Mouse (Mus musculus) spleen, postnatal 14 days (tissue): ENCODE results near the gene Tex19.2.
"Not testable (repeated sequence)": the region's sequence is repeated elsewhere in the genome, so short reads cannot be mapped to it uniquely, and the experiment has no call there.

ENCODE experiments used
- DNase-seq, 2 experiments: peaks; one replicate each; pipeline ENCODE4 v3.0.0; 2021 to 2022; ENCODE audit warnings: low spot score in 2 of 2

Gene Tex19.2

DNA sequence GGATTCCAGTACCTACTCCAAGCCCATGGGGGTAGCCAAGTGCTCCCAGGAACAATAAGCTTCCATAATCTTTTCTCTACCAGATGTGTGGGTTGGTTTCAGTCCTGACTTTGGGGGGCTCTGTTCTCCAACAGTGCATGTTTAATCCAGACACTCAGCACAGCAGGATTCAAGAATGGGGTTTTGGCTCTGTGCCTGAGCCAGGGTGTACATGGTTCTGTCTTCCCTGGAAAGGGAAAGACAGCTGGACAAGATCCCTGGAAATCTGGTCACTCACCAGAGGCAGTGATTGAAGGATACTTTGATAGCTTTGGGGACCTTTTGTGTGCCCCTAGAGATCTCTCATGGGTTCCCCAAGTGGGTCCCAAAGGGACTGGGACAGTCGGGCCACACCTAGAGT, 6.9 kb downstream of the Tex19.2 start:
- no peak for DNase-seq

DNA sequence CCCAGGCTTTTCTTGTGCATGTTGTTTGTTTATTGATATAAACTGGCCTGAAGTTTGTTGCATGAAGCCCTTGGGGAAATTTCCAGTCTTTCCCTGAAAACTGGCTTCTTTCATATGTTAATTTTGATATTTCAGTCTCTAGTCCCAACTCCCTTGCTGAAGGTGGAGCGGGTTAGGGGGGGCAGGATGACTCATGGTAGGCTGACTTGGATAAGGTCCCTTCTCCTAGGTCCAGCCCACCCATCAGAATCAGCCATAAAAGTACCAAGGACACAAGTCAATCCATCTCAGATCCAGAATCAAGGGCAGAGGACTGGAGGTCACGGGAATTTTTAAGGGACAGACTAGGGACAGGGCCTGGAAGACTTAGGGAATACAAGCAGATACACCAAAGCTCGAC, 7.4 kb downstream of the Tex19.2 start:
- DNase-seq = no peak

DNA sequence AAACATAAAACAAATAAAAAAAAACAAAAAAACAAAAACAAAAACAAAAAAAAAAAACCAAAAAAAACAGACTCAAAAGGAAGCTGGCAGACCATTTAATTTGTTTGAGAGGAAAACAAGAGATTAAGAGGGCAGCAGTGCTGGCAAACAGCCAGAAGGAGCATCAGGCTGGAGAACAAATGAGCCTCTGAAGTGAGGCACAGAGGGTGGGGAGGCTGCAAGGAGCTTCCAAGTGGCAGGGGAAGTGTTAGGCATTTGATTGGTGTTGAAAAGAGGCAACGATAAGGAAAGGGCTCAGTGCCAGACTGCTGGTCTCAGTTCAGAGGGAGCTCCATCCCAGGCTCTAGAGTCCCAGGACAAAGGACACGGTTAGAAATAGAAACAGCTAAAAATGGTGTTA, 8.5 kb downstream of the Tex19.2 start:
- no peak for DNase-seq

DNA sequence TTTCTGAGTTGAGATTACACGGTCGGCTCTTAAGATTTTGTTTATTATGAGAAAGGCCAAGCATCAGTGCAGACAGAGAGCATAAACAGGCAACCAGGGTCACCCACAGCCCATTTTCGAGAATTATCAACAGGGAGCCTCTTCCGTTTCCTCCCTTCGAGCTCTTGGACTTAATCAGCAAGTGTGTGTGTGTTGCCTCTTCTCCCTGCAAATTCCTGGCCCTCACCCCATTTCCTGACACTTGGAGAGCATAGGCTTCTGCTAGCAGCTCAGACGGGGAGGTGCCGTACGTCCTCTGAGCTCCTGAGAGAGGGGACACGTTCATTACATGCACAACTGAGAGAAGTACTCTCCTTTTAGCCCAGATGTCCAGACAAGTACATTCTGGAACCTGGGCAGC, 10.4 kb downstream of the Tex19.2 start:
- no peak for DNase-seq

DNA sequence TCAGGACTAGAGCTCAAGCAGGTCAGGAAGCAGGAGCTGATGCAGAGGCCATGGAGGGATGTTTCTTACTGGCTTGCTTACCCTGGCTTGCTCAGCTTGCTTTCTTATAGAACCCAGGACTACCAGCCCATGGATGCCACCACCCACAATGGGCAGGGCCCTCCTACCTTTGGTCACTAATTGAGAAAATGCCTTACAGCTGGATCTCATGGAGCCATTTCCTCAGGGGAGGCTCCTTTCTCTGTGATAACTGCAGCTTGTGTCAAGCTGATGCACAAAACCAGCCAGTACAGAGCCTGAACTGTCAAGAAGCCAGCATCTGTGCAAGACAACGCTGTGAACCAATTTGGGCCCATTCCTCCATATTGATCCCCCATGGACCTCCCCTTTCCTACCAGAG, 11.2 kb downstream of the Tex19.2 start:
- DNase-seq = not testable (repeated sequence)

DNA sequence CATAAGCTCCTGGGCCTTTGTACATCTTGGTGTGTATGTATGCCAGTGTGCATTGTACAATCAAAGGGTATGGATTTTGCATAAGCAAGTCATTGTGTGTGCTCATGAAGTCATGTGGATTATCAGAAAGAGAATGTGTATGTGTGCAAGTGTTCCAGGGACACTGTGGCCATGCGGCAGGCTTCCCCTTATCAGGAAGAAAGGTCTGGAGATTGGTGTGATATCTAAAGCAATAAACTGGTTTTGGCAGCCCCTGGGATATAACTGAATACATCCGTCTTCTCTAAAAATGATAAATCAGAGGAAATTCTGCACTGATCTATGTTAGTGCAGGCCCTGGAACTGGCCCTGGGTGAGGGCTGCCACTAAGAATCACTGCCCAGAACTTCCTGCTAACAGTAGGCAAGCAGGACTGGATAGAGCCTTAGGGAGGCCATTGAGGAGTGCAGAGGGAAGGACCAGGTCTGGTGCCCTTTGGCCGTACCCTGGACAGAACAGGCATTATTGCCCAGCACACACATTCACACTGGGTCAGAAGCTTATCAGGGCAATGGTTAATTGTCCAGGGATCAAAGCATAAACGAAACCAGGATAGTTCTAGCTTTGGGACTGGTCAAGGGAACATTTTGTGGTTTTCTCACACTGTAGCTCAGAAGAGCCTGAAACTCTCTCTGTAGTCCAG, 17.2 kb downstream of the Tex19.2 start:
- no peak for DNase-seq

DNA sequence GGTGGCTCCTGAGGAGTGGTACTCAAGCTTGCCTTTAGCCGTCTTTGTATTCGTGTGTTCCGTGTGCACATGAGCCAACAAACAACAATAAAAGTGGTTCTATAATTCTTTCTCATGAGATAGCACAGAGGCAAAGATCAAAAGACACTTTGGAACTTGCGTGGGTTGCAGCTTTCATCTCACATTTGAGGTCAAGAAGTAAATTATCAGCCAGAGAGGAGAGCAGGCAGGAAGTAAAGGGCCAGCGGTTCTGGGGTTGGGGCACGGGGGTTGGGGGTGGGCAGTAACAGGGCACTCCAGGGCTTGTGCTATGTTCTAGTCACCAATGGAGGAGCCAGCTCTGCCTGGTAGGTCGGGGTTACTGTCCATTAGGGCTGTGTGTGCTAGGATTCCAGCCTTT, 17.8 kb downstream of the Tex19.2 start:
- DNase-seq = no peak

DNA sequence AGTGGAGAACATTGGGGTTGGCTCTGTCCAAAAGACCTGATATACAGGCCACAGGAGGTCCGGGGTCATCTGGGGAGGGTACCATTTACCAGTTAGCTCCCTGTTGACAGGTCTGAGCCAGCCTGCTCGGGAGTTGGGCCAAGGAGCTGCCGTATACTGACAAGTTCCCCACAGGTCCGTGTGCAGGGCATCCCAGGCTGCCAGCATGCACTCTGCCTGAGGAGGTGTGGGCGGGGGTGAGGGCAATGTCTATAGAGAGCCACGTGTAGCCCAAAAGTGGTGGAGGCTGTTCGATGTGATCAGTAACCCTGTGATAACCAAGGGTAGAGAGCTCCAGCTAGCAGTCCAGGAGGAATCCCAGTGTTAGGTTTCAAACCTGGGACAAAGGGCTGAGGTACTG, 18.7 kb downstream of the Tex19.2 start:
- no peak for DNase-seq

DNA sequence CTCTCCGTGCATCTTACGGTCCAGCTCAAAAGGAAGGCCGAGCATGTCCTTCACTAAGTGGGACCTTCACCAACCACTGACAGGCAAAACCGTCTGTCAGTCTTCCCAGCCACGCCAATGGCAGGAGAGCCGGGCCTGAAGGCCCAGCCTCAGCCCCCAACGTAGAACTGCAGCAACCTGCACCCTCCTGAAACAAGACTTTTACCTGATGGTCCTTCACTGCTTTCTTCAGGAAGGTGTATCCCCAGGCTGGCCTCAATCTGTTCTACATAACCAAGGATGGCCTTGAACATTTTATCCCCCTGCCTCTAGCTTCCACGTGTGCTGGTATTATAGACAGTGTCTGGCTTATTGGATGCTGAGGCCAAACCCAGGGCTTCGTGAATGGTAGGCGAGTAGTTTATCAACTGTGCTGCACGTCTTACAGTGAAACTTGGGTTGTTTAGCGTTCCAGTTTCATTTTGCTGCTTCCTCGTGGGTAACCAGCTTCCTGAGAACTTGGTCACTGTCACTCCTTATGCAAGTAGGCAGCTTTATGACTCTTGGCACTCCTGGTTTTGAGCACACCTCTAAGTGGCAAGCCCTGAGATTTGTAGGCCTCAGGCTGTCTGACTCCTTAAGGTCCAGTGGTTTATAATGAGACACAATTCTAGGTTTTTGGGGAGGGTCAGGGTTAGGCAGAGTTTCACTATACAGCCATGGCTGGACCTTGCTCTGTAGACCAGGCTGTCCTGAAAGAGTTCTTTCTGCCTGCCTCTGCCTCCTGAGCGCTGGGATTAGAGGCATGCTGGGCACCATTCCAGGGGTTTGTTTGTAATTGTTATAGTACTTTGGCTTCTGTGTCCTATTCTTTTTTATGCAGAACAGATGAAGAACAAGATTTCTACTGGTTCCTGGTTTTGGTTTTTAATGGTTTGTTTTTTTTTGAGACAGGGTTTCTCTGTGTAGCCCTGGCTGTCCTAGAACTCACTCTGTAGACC, 25.6 kb downstream of the Tex19.2 start:
- DNase-seq = no peak

DNA sequence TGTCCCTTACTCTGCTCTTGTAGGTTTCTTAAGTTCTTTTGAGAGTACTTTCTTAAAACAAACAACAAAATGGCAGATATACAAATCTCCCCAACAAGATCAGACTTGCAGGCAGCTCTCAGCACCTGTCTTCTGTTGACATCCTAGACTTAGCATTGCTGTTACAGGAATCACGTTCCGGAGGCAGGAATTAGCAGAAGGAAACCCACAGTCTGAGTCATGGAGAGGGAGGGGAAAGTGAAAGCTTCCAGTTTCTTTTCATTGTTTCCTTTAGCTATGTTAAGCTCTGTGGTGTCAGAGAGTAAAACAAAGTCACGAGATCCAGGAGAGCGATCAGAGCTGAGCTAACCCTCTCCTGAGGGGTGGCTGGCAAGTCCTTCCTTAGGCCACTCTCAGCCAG, 27.5 kb downstream of the Tex19.2 start:
- DNase-seq = no peak

DNA sequence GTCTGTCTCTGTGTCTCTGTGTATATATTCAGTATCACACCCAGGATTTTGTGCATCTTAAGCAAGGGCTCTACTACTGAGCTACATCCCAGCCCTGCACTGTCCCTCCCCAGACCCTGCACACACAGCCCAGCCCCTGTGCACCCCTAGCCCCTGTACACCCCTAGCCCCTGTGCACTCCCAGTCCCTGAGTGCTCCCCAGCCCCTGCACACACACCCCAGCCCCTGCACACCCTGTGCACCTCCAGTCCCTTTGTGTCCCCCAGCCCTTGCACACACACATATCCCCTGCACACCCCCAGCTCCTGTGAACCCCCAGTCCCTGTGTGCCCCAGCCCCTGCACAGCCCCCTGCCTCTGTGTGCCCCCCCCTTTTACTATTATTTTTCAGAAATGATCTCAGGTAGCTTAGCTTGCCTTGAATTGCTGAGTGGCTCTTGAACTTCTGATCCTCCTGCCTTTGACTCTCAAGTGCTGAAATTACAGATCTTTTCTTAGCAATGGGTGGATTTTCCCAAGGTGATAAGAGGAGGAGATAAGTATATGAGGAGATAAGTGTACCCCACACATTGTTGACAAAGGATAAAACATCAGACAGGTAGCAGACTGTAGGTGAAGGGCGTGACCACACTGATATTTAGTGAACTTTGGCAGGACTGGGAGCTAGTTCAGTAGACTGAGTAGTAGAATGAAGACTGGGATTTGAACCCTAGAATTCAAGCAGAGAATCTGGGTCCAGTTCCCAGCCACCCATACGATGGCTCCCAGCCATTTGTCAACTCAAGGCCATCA, 28.5 kb downstream of the Tex19.2 start:
- DNase-seq = no peak

DNA sequence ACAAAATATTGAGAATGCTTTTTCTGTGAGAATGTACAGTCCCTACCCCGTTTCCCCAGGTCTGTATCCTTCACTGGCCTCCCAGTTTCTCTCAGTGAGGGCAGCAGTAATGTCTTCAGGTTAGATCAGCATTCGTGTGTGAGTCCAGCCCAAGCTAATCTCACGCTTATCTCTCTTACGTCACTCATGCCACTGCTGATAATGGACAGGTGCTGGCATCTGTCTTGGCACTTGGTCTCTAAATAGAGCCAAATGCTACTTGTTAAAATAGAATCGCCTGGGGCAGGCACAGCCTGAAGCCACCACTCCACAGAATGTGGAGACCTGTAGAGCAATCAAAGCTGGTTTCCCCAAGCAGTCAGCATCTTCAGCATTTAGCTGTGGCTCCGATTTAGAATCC, 29.5 kb downstream of the Tex19.2 start:
- DNase-seq = no peak

DNA sequence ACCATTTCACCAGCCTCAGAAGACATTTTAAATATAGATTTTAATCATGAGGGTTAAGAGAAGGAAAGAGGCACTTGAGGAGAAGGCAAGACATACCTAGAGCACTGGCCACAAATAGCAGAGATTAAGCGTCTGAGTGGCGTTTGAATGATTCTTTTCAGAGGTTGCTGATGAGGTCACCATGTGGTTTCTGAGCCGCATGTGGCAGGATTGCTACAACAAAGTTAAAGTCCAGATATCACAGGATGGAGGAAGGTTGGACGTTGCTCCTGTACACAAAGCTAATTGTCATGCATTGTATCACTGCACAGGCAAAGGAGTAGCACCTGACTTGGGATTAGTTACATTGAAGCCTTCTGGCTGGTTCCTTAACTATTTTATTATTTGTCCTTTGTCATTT, 32.2 kb downstream of the Tex19.2 start:
- no peak for DNase-seq

DNA sequence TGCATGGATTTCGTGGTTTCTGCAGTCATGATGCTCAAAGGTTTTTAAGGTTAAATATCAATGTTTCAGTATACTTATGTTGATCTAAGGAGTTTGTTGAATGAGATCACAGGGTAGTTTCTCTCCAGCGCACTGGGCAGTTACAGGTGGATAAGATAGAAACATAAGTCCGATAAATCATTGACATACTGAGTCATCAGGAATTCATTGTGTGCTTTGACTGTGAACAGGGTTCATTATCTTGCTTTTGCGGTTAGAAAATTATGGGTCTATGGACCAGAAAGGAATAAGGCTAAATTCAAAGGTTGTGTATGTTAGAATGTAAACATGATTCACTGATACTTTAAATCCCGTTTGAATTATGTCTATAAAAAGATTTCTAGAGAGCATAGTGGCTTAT, 33.3 kb downstream of the Tex19.2 start:
- DNase-seq = no peak

DNA sequence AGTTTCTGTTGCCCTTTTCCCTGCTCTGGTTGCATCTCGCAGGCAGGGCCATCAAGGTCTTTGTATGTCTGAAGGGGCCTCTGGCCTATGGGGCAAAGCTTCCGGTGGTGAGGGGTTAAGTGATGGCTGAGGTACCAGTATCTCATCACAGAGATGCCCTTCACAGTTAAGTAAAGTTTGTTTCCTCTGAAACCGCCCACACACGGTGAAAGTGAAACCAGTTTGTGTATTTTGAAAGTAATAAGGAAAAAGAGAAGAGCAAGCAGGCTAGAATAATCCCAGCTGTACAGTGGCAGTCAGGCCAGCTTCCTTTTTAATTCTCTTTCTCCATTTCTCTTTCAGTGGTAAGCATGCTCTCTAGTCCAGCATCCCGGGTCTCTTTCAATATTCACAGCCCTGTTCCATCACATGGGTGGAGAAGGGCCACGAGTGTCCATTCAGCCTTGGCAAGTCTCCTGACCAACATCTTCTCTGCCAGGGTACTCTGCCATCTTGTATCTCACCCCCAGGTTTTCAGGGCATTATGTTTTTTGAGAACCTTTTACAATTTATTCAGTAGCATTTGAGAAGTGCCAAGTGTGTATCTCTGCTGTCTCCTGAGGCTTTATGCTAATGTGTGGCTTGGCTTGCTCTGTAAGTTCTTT, 35.5 kb downstream of the Tex19.2 start:
- DNase-seq = peak in 1 of 2 experiments; percentile 33

DNA sequence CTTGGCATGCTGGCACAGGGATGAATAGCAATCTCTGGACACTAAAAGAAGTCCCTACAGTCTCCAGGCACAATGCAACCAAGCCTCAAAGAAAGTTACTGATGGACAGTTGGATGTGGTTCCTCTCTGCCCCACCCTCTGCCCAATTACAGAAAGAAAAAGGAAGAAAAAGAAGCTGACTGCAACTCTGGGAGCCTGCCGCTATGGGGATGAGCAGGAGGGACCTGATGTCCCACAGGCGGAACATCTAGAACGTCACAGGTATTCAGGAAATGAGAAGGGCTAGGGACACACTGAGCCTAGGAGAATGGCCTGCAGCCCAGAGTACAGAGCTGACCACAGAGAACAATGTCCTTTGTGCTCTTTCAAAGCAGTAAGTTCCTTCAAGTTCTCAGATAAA, 36.2 kb downstream of the Tex19.2 start:
- DNase-seq = no peak

DNA sequence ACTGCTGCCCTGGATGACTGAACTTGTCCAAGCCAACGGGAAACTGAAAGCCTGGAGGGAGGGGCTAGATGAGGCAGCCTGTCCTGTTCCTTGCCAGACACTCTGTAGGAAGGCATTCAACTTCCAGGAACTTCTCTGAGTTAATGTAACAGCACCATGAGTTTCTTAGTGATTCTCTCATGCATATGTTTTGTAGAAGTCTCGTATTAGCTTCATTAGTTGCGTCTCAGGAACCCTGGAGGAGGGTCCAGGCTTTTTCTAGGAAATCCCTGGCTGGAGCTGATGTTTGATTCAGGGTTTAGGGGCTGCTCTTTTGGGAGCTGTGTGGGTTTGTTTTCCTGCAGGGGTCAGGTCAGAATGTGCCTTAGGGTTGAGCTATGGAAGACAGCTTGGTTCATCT, 37.4 kb downstream of the Tex19.2 start, which contains the start of gene Sectm1a:
Sectm1a (minus strand) TSS at position 101 of the 400 bp plus-strand sequence.
- DNase-seq = no peak

DNA sequence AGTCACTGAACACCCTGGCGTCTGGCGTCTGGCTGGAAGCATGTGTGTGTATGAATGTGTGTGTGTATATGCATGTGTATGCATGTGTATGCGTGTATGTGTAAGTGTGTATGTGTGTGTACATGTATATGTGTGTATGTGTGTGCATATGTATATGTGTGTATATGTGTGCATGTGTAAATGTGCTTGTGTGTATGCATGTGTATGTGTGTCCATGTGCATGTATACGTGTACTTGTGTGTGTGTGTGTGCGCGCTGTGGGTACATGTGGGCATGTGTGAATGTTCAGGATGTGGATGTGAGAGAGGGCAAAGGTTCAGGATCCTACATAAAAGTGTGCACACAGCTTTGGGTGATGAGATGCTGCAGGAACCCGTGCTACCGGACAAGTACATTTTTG, 38.1 kb downstream of the Tex19.2 start:
- DNase-seq = no peak

DNA sequence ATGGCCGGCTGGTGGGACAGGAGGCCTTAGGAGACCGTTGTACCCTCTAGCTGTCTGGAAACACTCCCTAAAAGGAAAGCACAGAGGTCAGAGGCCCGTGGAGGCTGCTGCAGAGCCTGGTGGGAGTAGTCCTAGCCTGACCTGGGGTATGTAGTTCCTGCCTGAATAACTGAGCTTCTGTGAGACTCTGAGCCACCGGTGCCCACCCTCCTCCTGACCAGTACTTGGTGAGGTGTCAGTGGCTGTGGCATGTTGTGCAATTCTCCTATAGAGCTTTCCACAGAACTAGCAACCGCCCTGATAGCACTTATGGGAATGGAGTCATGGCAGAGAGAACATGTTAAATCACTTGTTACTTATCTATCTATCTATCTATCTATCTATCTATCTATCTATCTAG, 42.8 kb downstream of the Tex19.2 start:
- DNase-seq = no peak

DNA sequence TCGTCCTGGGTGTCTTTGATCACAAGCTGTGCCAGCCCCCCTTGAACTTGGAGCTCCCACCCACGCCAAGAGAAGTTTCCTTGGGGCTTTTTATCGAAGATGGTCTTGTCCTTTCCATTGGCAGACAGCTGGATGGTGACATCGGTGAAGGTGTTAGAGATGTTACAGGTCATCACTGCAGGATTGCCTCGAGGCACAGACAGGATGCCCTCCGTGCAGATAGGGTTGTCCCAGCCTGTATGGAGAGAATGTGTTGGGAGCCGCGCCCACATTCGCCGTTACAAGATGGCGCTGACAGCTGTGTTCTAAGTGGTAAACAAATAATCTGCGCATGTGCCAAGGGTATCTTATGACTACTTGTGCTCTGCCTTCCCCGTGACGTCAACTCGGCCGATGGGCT, 48.8 kb downstream of the Tex19.2 start:
- not testable (repeated sequence) for DNase-seq

DNA sequence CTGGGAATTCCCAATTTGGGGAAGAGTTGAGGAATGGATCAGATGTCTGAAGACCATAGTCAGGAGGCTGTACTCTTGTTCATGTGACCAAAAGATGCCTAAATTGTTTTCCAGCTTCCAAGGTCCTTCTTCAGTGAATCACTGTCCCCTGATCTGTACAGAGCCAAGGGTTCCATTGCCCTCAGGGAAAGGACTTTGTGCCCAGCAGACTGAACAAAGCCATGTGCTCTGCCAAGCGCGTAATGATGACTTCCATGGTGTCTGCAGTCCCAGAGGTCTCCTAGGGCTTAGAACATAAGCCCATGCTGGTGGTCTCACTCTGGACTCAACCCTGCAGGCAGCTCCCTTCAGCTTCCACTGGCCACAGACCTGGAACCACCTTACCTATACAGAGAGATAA, 50.6 kb downstream of the Tex19.2 start:
- DNase-seq = no peak
